Mouse (Mus musculus): ENCODE measurements around the gene Hmgn5.

Hmgn5 gene

GRCm38 (mm10) chrX:109013283-109013682 lies at the start of gene Hmgn5:
TSS of gene Hmgn5 (minus strand) at chrX:109013404.
- DNase-seq (ENCODE audit: low spot score): peak; percentile 89

GRCm38 (mm10) chrX:109047773-109048172 lies 34.6 kb upstream of the Hmgn5 start:
- no peak for DNase-seq (ENCODE audit: low spot score)

- DNase-seq (ENCODE audit: low spot score): no peak
Observed at GRCm38 (mm10) chrX:109026224-109026623, 13.0 kb upstream of the Hmgn5 start.

GRCm38 (mm10) chrX:109020858-109021257 lies 7.7 kb upstream of the Hmgn5 start:
- no peak for DNase-seq (ENCODE audit: low spot score)

GRCm38 (mm10) chrX:109014166-109014565 lies 962 bp upstream of the Hmgn5 start:
- no peak for DNase-seq (ENCODE audit: low spot score)

- DNase-seq (ENCODE audit: low spot score): peak; percentile 26
Observed at GRCm38 (mm10) chrX:109013686-109014085, 482 bp upstream of the Hmgn5 start.

GRCm38 (mm10) chrX:109012371-109013031 lies 703 bp downstream of the Hmgn5 start:
- DNase-seq (ENCODE audit: low spot score): peak; percentile 29

GRCm38 (mm10) chrX:109011611-109012185 lies 1.5 kb downstream of the Hmgn5 start:
- DNase-seq (ENCODE audit: low spot score): no peak

GRCm38 (mm10) chrX:109001277-109001676 lies 11.9 kb downstream of the Hmgn5 start:
- DNase-seq (ENCODE audit: low spot score): no peak

Data from ovary, postnatal 36 days (tissue).